Mouse (Mus musculus) intestine, postnatal 0 days (tissue): ENCODE data around the gene Nrros. TPM values are rescaled to one million over a fixed set of nuclear protein-coding genes. Genes with fewer than 3 reads are reported as not detected.

Experiments
- ATAC-seq: fragments of 200-750 bp; cut with Nextera tagmentation; 2 replicates; pipeline ENCODE4 v1.8.0; 2017; ENCODE audit warnings: mild to moderate bottlenecking, moderate TSS enrichment, moderate library complexity
- H3K27ac ChIP-seq: fragments of 300-500 bp; sonication (generic); 2 replicates; pipeline ENCODE4 v1.5.1; 2014; ENCODE audit warnings: mild to moderate bottlenecking, low read depth, low read length, moderate library complexity
- H3K27me3 ChIP-seq: fragments of 300-500 bp; sonication (generic); replicated peaks from 2 replicates; pipeline ENCODE4 v1.6.1; 2014; ENCODE audit warnings: low read length, mixed read lengths; ENCODE audit not compliant: control insufficient read depth, insufficient read depth
- H3K36me3 ChIP-seq: fragments of 300-500 bp; sonication (generic); 2 replicates; pipeline ENCODE4 v1.6.1; 2014; ENCODE audit warnings: mild to moderate bottlenecking, moderate library complexity; ENCODE audit not compliant: control insufficient read depth, insufficient read depth
- H3K4me1 ChIP-seq: fragments of 300-500 bp; sonication (generic); replicated peaks from 2 replicates; pipeline ENCODE4 v1.6.1; 2014; ENCODE audit warnings: antibody characterized with exemption, low read length, mixed read lengths; ENCODE audit not compliant: control insufficient read depth, insufficient read depth
- H3K4me2 ChIP-seq: fragments of 300-500 bp; sonication (generic); replicated peaks from 2 replicates; pipeline ENCODE4 v1.6.1; 2014; ENCODE audit warnings: low read depth, mild to moderate bottlenecking, moderate library complexity
- H3K4me3 ChIP-seq: fragments of 300-500 bp; sonication (generic); 2 replicates; pipeline ENCODE4 v1.5.1; 2014; ENCODE audit warnings: low read depth, low read length
- H3K9ac ChIP-seq: fragments of 300-500 bp; sonication (generic); 2 replicates; pipeline ENCODE4 v1.6.1; 2014; ENCODE audit warnings: mild to moderate bottlenecking, low read depth, low read length
- H3K9me3 ChIP-seq: fragments of 300-500 bp; sonication (generic); 2 replicates; pipeline ENCODE4 v1.6.1; 2016; ENCODE audit warnings: mixed run types; ENCODE audit not compliant: control insufficient read depth
- CTCF ChIP-seq: sonication (generic); IDR thresholded peaks from 2 replicates; pipeline ENCODE4 v1.5.1; 2016; ENCODE audit warnings: low read depth, mild to moderate bottlenecking, control low read depth, antibody characterized with exemption, moderate library complexity
- WGBS: fragments of 180-500 bp; shearing (Covaris S2); extraction: QIAGEN DNeasy Blood & Tissue Kit; methylation state at CpG from one replicate; pipeline ENCODE4 v1.1.7; 2014; 5-methylcytosine and 5-hydroxymethylcytosine counted together
- polyA plus RNA-seq: library from polyadenylated mRNA; unstranded; fragments of >200 nt; fragmentation: Nextera tagmentation; extraction: Ambion mirVana; gene quantifications from 2 replicates; pipeline ENCODE4 v1.2.1, GENCODE M21; 2015

Gene Nrros
- polyA plus RNA-seq, 1 experiment from 2014 or later: 4.8 TPM

DNA sequence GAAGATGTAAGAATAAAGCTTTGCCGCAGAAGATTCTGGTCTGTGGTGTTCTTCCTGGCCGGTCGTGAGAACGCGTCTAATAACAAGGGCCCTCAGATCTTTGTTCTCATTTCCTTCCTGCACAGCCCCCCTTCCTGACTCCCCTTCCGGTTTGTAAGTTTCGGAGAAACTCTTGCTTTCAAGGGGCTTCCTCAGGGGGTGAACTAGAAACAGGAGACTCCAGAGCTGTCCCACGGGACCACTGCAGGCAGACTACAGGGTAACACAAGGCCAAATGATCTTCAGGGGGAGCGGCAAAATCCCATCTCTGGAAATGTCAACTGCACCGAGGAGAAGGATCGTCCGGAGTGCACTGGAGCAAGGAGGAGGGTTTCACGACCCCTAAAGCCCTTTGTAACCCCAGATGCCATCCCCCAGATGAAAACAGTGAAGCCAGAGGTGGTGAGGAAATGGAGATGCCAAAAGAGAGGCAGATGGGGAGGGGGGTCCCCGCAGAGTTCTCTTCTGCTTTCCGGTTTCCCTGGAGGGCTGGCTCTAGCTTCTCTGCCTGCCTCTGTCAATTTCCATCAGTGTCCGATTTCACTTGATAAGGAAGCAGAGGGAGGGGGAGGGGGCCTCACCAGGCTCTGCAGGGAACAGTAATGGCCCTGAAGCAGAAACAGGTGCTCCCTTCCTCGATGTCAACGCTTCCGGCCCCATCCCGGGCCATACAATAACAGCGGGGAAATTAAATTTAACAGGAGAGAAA lies 35.0 kb upstream of the Nrros start:
- no peaks in the 10 kb centered on the region for H3K27me3 ChIP-seq
- TF ChIP-seq CTCF: no peak
- no peak for ATAC-seq
- no peak overlapping the region for H3K4me3 ChIP-seq
- 70% methylated on average over 21 of the region's 21 CpGs for WGBS
- no peaks in the 10 kb centered on the region for H3K9me3 ChIP-seq
- no peaks in the 10 kb centered on the region for H3K4me1 ChIP-seq
- no peak overlapping the region for H3K9ac ChIP-seq
- H3K36me3 ChIP-seq: no peaks in the 10 kb centered on the region
- peak overlapping the region; percentile 54 for H3K27ac ChIP-seq
- H3K4me2 ChIP-seq: peak overlapping the region; percentile 32; the same call in 1 of the 2 replicates

DNA sequence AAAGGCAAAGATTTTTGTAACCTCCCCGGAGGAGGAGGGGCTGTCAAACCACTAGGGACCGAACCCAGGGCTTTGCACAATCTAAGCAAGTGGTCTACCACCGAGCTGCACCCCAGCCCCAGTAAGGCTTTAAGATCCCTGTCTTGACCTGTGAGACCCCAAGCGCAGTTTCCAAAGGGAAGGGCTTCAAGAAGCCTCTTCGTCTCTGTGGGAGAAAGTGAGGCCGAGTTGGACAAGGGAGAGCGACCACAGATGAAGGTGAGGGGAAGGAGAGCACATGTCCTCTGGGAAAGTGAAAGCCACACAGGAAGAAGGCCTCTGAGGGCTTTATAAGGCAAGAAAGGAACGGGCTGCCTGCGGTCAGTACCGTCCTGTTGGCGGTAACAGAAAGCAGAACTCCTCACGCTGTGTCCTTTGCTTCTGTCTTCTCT lies 24.6 kb upstream of the Nrros start:
- Histone ChIP-seq H3K27me3 (no peaks in the 10 kb centered on the region), H3K36me3 (no peaks in the 10 kb centered on the region), H3K9me3 (no peaks in the 10 kb centered on the region), H3K9ac (no peak overlapping the region), H3K4me2 (no peak overlapping the region), H3K4me1 (no peaks in the 10 kb centered on the region), H3K27ac (no peak overlapping the region), H3K4me3 (no peak overlapping the region)
- ATAC-seq: no peak
- WGBS: 61% methylated on average over 12 of the region's 12 CpGs
- no peak for TF ChIP-seq CTCF

GRCm38 (mm10) chr16:32189109-32189508 lies 23.7 kb upstream of the Nrros start:
- no peak for TF ChIP-seq CTCF
- Histone ChIP-seq H3K4me2 (no peak overlapping the region), H3K27ac (no peak overlapping the region), H3K9me3 (no peaks in the 10 kb centered on the region), H3K36me3 (no peaks in the 10 kb centered on the region), H3K4me3 (no peak overlapping the region), H3K9ac (no peak overlapping the region), H3K27me3 (no peaks in the 10 kb centered on the region), H3K4me1 (no peaks in the 10 kb centered on the region)
- ATAC-seq: no peak
- WGBS: 56% methylated on average over 6 of the region's 6 CpGs

DNA sequence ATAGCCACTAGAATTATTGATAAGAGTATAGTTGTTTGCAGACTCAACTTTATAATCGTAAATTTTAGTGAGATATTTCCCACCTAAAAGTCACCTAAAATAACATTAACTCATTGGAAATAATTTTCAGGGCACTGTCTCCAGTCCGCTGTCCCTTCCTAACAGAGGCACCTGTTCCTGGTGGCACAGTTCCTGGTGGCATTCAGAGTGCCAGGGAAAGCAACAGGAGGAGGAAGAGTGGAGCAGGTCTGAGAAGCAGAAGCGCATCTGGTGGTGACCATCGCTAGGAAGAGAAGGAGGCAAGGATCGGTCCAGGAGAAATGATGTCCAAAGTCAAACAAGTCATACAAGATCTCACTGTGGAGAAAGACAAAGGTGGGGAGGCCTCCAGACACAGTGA lies 20.7 kb upstream of the Nrros start:
- no peak for TF ChIP-seq CTCF
- Histone ChIP-seq H3K27me3 (no peaks in the 10 kb centered on the region), H3K9ac (no peak overlapping the region), H3K9me3 (no peaks in the 10 kb centered on the region), H3K4me2 (no peak overlapping the region), H3K36me3 (no peaks in the 10 kb centered on the region), H3K27ac (no peak overlapping the region), H3K4me1 (no peaks in the 10 kb centered on the region), H3K4me3 (no peak overlapping the region)
- WGBS: 94% methylated on average over 5 of the region's 5 CpGs
- no peak for ATAC-seq

DNA sequence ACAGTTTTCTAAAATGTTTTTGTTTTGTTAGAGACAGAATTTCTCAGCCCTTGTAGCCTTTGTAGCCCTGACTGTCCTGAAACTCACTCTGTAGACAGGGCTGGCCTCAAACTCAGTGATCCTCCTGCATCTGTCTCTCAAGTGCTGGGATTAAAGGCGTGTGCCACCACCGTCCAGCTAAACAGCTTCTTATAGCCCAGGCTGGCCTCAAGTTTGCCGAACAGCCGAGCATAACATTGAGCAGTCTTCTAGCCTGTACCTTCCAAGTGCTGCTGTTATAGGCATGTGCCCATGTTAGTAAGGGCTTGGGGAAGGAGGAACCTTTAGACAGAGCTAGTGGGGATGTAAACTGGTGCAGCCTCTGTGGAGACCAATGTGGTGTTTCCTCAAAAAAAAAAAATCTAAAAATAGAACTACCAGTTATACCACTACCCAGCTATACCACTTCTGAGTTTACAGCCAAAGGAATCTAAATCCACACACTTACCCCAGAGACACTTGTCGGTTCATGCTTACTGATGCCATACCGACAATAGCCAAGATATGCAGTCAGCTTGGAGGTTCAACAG lies 14.0 kb upstream of the Nrros start, which contains the start of gene Bex6:
TSS of gene Bex6 (plus strand) at position 491 of the 569 bp plus-strand sequence.
- no peak for ATAC-seq
- no peak within 1 kb of the TSS for H3K4me2 ChIP-seq
- no peak within 1 kb of the TSS for H3K4me3 ChIP-seq
- no peak for TF ChIP-seq CTCF
- 80% methylated on average over 6 of the region's 6 CpGs for WGBS
- H3K27ac ChIP-seq: no peak within 1 kb of the TSS
- no peaks in the 10 kb centered on the region for H3K36me3 ChIP-seq
- no peaks in the 10 kb centered on the region for H3K4me1 ChIP-seq
- H3K9me3 ChIP-seq: no peaks in the 10 kb centered on the region
- no peak within 1 kb of the TSS for H3K9ac ChIP-seq
- H3K27me3 ChIP-seq: no peaks in the 10 kb centered on the region

- peak overlapping the region; percentile 28; the same call in 1 of the 2 replicates for H3K27ac ChIP-seq
- TF ChIP-seq CTCF: no peak
- H3K9me3 ChIP-seq: no peaks in the 10 kb centered on the region
- no peaks in the 10 kb centered on the region for H3K36me3 ChIP-seq
- H3K4me2 ChIP-seq: peak overlapping the region; percentile 27; the same call in 1 of the 2 replicates
- WGBS: 56% methylated on average over 18 of the region's 18 CpGs
- no peaks in the 10 kb centered on the region for H3K27me3 ChIP-seq
- H3K9ac ChIP-seq: no peak overlapping the region
- H3K4me1 ChIP-seq: no peaks in the 10 kb centered on the region
- no peak overlapping the region for H3K4me3 ChIP-seq
- ATAC-seq: peak; percentile 8; the same call in 1 of the 2 replicates
Measured at GRCm38 (mm10) chr16:32176896-32177686, 11.7 kb upstream of the Nrros start.
